Mouse (Mus musculus) liver (tissue): ENCODE measurements at regions not wholly inside any gene's neighbourhood (a gene's known extent, or its start where the extent isn't known, plus 50 kb on each side); places are given as distances from the start of the nearest gene placed in this dataset.

ENCODE experiments used
- DNase-seq: peaks from one replicate; pipeline ENCODE4 v3.0.0-alpha.2; 2020; ENCODE audit warnings: mixed read lengths

GRCm38 (mm10) chr6:84514623-84515022 lies 79.1 kb downstream of the Cyp26b1 start:
- no peak for DNase-seq

- DNase-seq = no peak
Observed at GRCm38 (mm10) chr6:84508598-84508997, 85.1 kb downstream of the Cyp26b1 start.

- DNase-seq = no peak
Observed at GRCm38 (mm10) chr6:84506675-84507074, 87.0 kb downstream of the Cyp26b1 start.

DNA sequence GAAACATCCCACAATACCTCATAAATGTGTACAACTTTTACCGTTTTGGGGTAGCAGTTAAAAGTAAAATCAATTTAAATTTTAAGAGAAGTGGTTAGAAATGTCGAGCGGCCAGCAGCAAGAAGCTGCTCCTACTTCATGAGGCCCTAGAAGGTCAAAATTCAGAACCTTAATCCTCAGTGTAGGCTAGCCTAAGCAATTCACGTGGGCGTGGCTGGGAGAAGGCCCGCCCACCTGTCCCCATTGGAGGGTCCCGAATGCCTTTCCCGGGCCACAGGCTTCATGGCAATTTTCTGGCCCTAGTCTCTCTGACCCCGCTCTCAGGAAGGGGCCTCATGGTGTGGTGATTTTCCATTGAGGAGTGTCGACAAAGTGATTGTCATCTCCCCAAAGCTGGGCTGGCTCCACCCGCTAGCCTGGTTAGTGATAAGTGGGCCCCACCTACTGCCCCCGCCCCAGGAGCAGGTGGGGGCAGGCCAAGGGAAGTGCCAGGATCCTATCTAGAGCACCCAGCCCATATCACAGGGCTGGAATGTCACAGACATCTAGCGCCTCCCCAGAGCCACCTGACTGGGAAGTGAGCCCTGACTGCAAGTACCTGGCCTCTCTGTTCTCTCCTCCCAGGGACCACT lies 93.3 kb downstream of the Cyp26b1 start:
- peak; percentile 45 for DNase-seq

DNA sequence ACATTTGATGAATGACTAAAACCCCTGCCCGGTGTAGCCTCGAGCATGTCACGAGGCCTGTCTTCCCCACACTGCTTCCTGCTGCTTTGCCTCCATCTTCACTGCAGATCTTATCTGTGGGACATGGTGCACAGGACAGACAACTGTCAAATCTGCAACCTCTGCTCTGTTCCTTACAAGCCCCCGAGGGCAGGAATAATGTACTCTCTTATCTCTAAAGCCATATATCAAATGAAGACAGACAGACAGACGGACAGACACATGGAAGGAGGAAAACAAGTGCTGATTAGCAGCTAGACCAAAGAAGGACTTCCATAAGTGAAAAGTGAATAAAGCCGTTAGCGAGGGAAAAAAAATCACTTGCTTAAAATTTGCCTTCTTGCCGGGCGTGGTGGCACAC lies 95.6 kb downstream of the Cyp26b1 start:
- no peak for DNase-seq

- no peak for DNase-seq
Observed at GRCm38 (mm10) chr6:84493676-84494075, 100.0 kb downstream of the Cyp26b1 start.

DNA sequence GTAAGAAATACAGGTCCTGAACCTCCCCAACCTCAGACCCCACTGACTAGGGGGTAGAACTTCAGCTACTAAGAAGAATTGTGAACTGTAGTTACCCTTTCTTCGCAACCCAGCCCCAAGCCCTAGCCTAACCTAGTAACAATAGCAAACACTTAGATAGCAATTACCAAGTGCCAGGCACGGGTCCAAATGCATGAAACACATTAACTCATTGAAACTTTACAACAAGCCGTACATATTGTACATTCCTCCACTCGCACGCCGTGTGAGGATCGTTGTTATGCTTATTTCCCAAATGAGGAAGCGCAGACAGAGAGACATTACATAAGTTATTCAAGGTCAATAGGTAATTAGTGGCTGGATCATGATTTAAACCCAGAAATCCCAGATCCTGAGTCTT lies 100.5 kb downstream of the Cyp26b1 start:
- no peak for DNase-seq

- DNase-seq = no peak
Observed at GRCm38 (mm10) chr6:84492594-84492993, 101.1 kb downstream of the Cyp26b1 start.

DNA sequence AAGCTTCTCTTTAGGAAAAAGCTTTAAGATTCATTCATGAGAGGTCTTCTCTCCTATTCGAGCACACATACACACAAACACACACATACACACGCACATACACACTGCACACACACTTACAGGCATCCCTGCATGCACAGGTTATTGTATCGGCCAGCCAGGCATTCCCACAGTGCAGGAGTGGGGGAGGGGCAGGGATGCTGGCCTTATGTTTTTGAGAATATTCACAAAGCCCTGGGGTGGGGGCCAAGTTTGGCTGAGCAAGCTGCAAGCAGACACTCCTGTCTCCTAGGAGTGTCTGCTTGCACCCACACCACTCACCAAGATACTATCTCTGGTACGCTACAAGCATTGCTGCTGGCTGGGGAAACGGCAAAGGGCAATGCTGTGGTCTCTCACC lies 102.6 kb downstream of the Cyp26b1 start:
- DNase-seq = no peak

GRCm38 (mm10) chr6:84481205-84481604 lies 112.5 kb downstream of the Cyp26b1 start:
- DNase-seq = no peak

- no peak for DNase-seq
Observed at GRCm38 (mm10) chr6:84477072-84477471, 116.6 kb downstream of the Cyp26b1 start.

DNA sequence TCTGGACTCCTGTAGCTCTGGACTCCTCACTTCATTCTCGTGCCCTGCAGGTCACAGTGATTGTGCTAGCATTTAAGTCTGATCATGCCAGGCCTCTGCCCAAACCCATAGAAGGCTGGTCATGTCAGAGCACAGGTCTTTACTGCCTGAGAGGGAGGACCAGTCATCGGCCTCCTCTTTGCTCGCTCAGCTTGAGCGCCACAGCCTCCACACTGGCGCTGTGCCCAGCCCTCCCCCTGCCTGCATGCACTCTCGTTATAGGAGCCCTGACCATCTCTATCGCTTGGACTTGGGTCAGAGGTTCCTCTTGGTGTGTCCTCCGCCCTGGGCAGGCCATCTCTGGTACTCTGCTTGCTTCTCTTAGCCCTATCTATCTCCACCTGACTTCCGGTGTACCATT lies 117.2 kb downstream of the Cyp26b1 start:
- DNase-seq = no peak

- no peak for DNase-seq
Observed at GRCm38 (mm10) chr6:84474835-84475234, 118.9 kb downstream of the Cyp26b1 start.

DNA sequence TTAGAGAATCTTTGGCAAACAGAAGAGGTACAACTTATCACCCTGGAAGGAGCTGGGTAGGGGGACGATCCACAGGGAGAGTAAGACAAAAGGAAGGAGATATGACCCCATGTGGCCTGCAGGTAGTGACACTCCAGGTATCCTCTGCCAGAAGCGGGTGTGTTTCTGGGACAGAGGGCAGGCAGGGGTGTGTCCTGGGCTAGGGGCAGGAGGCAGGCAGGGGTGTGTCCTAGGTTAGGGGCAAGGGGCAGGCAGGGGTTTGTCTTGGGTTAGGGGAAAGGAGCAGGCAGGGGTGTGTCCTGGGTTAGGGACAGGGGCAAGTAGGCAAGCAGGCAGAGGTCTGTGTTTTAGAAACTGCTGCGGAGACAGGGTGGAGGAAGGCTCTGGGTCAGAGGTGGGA lies 120.5 kb downstream of the Cyp26b1 start:
- DNase-seq = no peak

DNA sequence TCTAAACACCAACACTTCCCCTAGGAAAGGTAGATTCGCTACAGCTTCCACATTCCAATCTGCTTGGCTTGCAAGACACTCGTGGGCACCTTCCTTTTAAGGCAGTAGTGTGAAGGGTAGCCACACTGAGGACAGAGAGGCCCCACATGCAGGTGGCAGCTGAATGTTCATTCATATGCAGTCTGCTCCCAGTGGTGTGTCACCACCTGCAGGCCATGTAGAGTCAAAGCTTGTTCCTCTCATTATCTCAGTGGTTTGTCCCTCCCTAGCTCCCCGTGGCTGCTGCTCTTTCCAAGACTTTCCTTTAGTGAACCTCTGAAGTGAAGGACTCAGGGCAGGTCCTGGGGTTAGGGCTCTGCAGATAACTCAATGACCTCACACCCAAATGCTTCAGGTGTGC lies 121.4 kb downstream of the Cyp26b1 start:
- DNase-seq = no peak

DNA sequence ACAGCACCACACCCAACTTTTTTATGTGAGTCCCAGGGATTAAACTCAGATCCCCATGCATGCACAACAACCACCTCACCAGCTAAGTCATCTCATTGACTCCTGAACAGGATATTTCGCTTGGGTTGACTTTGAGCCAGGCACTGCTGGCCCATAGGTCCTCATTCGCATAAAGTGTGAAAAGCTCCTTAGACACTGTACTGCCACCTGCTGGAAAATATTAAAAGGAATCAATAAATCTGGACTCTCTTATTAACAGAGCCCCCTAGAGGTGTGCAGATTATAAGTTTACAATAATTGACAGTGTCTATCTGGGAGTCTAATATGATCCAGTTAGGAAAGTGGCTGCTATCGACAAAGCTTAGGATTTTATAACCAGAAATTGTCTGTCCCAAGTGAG lies 126.4 kb downstream of the Cyp26b1 start:
- DNase-seq = no peak

DNA sequence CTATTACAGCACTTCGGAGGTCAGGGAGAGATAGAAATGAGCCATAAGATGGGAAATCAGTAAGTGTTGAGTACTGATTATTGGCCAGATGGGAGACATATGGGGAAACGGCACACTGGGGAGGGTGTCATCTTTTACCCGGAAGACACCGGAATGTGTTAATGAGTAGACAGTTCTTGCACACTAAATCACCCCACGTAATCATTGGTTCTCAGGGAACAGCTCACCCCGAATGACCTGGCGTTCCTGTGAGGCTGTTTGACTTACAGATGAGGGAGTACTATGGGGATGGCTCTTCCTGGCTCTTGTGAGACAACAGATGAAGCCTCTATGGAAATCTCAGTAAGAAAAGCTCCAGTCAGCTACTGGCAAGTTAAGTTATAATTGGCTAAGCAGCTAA lies 127.5 kb downstream of the Cyp26b1 start:
- DNase-seq = no peak

GRCm38 (mm10) chr6:84465596-84465995 lies 128.1 kb downstream of the Cyp26b1 start:
- peak; percentile 55 for DNase-seq

- DNase-seq = no peak
Observed at GRCm38 (mm10) chr6:84463592-84464367, 129.9 kb downstream of the Cyp26b1 start.

GRCm38 (mm10) chr6:84456803-84457202 lies 136.9 kb downstream of the Cyp26b1 start:
- DNase-seq = no peak

DNA sequence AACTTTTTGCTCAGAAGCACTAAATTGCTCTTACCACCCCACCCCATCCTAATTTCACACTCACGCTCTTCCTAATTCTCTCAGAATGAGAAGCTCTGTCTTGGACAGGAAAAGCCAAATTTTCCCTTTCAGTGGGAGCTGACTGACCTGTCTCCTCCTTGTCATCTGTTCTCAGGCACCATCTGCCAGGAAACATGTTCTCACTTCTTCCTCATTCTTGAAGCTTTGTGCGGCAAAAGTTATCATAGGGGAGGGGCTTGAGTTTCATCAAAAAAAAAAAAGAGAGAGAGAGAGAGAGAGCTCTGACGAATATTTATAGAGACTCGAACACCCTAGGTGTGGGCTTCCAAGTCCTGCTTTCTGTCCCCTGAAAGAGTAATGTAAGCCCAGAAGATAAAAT lies 148.6 kb downstream of the Cyp26b1 start:
- no peak for DNase-seq

GRCm38 (mm10) chr6:84442667-84443066 lies 151.0 kb downstream of the Cyp26b1 start:
- DNase-seq = no peak

- DNase-seq = no peak
Observed at GRCm38 (mm10) chr6:84441721-84442480, 151.8 kb downstream of the Cyp26b1 start.

DNA sequence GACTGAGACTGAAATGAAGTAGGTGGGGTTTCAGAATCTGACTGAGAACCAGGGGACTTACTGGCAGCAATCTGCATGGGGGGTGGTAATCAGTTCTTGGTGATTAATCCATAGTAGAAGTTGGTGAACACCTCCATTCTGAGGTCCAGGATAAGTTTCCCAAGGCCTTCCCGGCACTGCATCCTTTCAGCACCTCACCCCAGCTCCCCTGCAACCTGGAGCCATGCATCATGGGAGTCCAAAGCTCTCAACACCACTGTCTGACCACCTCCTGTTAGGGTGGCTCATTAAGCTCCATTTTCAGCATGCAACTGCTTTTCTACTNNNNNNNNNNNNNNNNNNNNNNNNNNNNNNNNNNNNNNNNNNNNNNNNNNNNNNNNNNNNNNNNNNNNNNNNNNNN lies 157.0 kb downstream of the Cyp26b1 start:
- no peak for DNase-seq
